Mouse (Mus musculus) macrophage (primary cell): Measurements from ENCODE around the gene Rhobtb1. TPM values are rescaled to one million over a fixed set of nuclear protein-coding genes. Genes with fewer than 3 reads are reported as not detected.

Source experiments
- H3K27ac ChIP-seq: fragments of 350-480 bp; formaldehyde crosslinking; 2 replicates; pipeline ENCODE4 v1.9.0; 2021
- H3K36me3 ChIP-seq: fragments of 350-480 bp; formaldehyde crosslinking; 2 replicates; pipeline ENCODE4 v1.9.0; 2021; ENCODE audit errors: inconsistent target
- H3K4me3 ChIP-seq: fragments of 350-480 bp; formaldehyde crosslinking; 2 replicates; pipeline ENCODE4 v1.9.0; 2021; ENCODE audit errors: inconsistent target
- H3K79me2 ChIP-seq: fragments of 350-480 bp; formaldehyde crosslinking; 2 replicates; pipeline ENCODE4 v1.9.0; 2021; ENCODE audit errors: inconsistent target
- WGBS: methylation state at CpG from one replicate; pipeline ENCODE4 v1.1.7; 2026; ENCODE audit warnings: inconsistent platforms; ENCODE audit not compliant: missing documents; 5-methylcytosine and 5-hydroxymethylcytosine counted together
- polyA plus RNA-seq: library from polyadenylated mRNA; stranded (reverse); fragments of 250-400 nt; gene quantifications from 3 replicates; pipeline ENCODE4 v1.2.4, GENCODE M21; 2018; ENCODE audit warnings: inconsistent platforms

The Rhobtb1 gene
- polyA plus RNA-seq, 1 experiment from 2014 or later, result 15.6 TPM

GRCm38 (mm10) chr10:69309109-69309508, 157.9 kb downstream of the Rhobtb1 start:
- no peaks in the 10 kb centered on the region for H3K36me3 ChIP-seq
- H3K79me2 ChIP-seq, result no peaks in the 10 kb centered on the region
- no peak overlapping the region for H3K4me3 ChIP-seq
- 6% methylated on average over 5 of the region's 5 CpGs for WGBS
- peak overlapping the region; percentile 47 for H3K27ac ChIP-seq

GRCm38 (mm10) chr10:69311867-69312266, 160.6 kb downstream of the Rhobtb1 start:
- 66% methylated on average over 16 of the region's 16 CpGs for WGBS
- Histone ChIP-seq H3K4me3 (no peak overlapping the region), H3K27ac (no peak overlapping the region), H3K36me3 (no peaks in the 10 kb centered on the region), H3K79me2 (no peaks in the 10 kb centered on the region)

GRCm38 (mm10) chr10:69313944-69314343, 162.7 kb downstream of the Rhobtb1 start:
- Histone ChIP-seq H3K36me3 (no peaks in the 10 kb centered on the region), H3K4me3 (no peak overlapping the region), H3K79me2 (no peaks in the 10 kb centered on the region), H3K27ac (no peak overlapping the region)
- 93% methylated on average over 8 of the region's 8 CpGs for WGBS

- 97% methylated on average over 10 of the region's 11 CpGs for WGBS
- H3K27ac ChIP-seq, result no peak overlapping the region
- no peaks in the 10 kb centered on the region for H3K79me2 ChIP-seq
- no peak overlapping the region for H3K4me3 ChIP-seq
- H3K36me3 ChIP-seq, result no peaks in the 10 kb centered on the region
Measured at GRCm38 (mm10) chr10:69318514-69318913, 167.3 kb downstream of the Rhobtb1 start.

- Histone ChIP-seq H3K27ac (peak overlapping the region; percentile 29), H3K36me3 (no peaks in the 10 kb centered on the region), H3K4me3 (no peak overlapping the region), H3K79me2 (no peaks in the 10 kb centered on the region)
- 22% methylated on average over 21 of the region's 21 CpGs for WGBS
Measured at GRCm38 (mm10) chr10:69320667-69321518, 169.7 kb downstream of the Rhobtb1 start.

- Histone ChIP-seq H3K36me3 (no peaks in the 10 kb centered on the region), H3K79me2 (no peaks in the 10 kb centered on the region), H3K27ac (no peak overlapping the region), H3K4me3 (no peak overlapping the region)
- 67% methylated on average over 15 of the region's 15 CpGs for WGBS
Measured at GRCm38 (mm10) chr10:69321519-69322035, 170.3 kb downstream of the Rhobtb1 start.

GRCm38 (mm10) chr10:69323986-69324385, 172.8 kb downstream of the Rhobtb1 start:
- H3K79me2 ChIP-seq, result no peaks in the 10 kb centered on the region
- H3K27ac ChIP-seq, result no peak overlapping the region
- H3K4me3 ChIP-seq, result no peak overlapping the region
- 92% methylated on average over 13 of the region's 13 CpGs for WGBS
- H3K36me3 ChIP-seq, result no peaks in the 10 kb centered on the region

GRCm38 (mm10) chr10:69324816-69325215, 173.6 kb downstream of the Rhobtb1 start:
- no peaks in the 10 kb centered on the region for H3K79me2 ChIP-seq
- 93% methylated on average over 7 of the region's 7 CpGs for WGBS
- no peak overlapping the region for H3K4me3 ChIP-seq
- H3K36me3 ChIP-seq, result no peaks in the 10 kb centered on the region
- no peak overlapping the region for H3K27ac ChIP-seq

- no peaks in the 10 kb centered on the region for H3K79me2 ChIP-seq
- H3K4me3 ChIP-seq, result no peak overlapping the region
- WGBS, result 90% methylated on average over 3 of the region's 3 CpGs
- H3K27ac ChIP-seq, result no peak overlapping the region
- H3K36me3 ChIP-seq, result no peaks in the 10 kb centered on the region
Measured at GRCm38 (mm10) chr10:69326433-69326832, 175.2 kb downstream of the Rhobtb1 start.

- 93% methylated on average over 8 of the region's 8 CpGs for WGBS
- no peak overlapping the region for H3K4me3 ChIP-seq
- H3K27ac ChIP-seq, result no peak overlapping the region
- H3K36me3 ChIP-seq, result no peaks in the 10 kb centered on the region
- H3K79me2 ChIP-seq, result no peaks in the 10 kb centered on the region
Measured at GRCm38 (mm10) chr10:69327362-69327761, 176.1 kb downstream of the Rhobtb1 start.

GRCm38 (mm10) chr10:69328029-69328655, 176.9 kb downstream of the Rhobtb1 start:
- H3K27ac ChIP-seq, result no peak overlapping the region
- H3K4me3 ChIP-seq, result no peak overlapping the region
- 94% methylated on average over 11 of the region's 12 CpGs for WGBS
- H3K79me2 ChIP-seq, result no peaks in the 10 kb centered on the region
- no peaks in the 10 kb centered on the region for H3K36me3 ChIP-seq

GRCm38 (mm10) chr10:69328656-69329046, 177.4 kb downstream of the Rhobtb1 start:
- Histone ChIP-seq H3K4me3 (no peak overlapping the region), H3K36me3 (no peaks in the 10 kb centered on the region), H3K27ac (no peak overlapping the region), H3K79me2 (no peaks in the 10 kb centered on the region)
- 74% methylated on average over 4 of the region's 4 CpGs for WGBS

GRCm38 (mm10) chr10:69331231-69331630, 180.0 kb downstream of the Rhobtb1 start:
- no peak overlapping the region for H3K4me3 ChIP-seq
- WGBS, result 84% methylated on average over 6 of the region's 6 CpGs

GRCm38 (mm10) chr10:69333212-69333611, 182.0 kb downstream of the Rhobtb1 start:
- Histone ChIP-seq H3K79me2 (no peaks in the 10 kb centered on the region), H3K27ac (no peak overlapping the region), H3K4me3 (no peak overlapping the region), H3K36me3 (peaks cover 13% of the 10 kb centered on the region; the same call in 1 of the 2 replicates)
- 92% methylated on average over 11 of the region's 11 CpGs for WGBS

More at GRCm38 (mm10) chr10:69331231-69331630, 180.0 kb downstream of the Rhobtb1 start:
- H3K79me2 ChIP-seq, result no peaks in the 10 kb centered on the region
- H3K36me3 ChIP-seq, result no peaks in the 10 kb centered on the region
- no peak overlapping the region for H3K27ac ChIP-seq
